Mouse (Mus musculus) thymus, adult 2 months (tissue): ENCODE results near the gene Olfr713.

Experiments
- CTCF ChIP-seq: fragments of 200-500 bp; IDR thresholded peaks from 2 replicates; pipeline ENCODE4 v1.5.1; 2012; ENCODE audit warnings: mild to moderate bottlenecking, control low read depth, low read length, moderate library complexity, borderline replicate concordance; ENCODE audit not compliant: control insufficient read depth, poor library complexity, insufficient read depth; ENCODE audit errors: extremely low read depth
- POLR2A ChIP-seq: fragments of 200-500 bp; IDR thresholded peaks from 2 replicates; pipeline ENCODE4 v1.6.1; 2012; ENCODE audit warnings: mild to moderate bottlenecking, low read length, control low read depth, moderate library complexity; ENCODE audit not compliant: control insufficient read depth, poor library complexity, insufficient read depth; ENCODE audit errors: extremely low read depth

- TF ChIP-seq POLR2A (no peak), CTCF (no peak)
Measured at GRCm38 (mm10) chr7:107047578-107047977, 16.6 kb downstream of the Olfr713 start.
